Comparison of ENCODE assay signal across 18 mouse cellular contexts in the genomic region with DNA sequence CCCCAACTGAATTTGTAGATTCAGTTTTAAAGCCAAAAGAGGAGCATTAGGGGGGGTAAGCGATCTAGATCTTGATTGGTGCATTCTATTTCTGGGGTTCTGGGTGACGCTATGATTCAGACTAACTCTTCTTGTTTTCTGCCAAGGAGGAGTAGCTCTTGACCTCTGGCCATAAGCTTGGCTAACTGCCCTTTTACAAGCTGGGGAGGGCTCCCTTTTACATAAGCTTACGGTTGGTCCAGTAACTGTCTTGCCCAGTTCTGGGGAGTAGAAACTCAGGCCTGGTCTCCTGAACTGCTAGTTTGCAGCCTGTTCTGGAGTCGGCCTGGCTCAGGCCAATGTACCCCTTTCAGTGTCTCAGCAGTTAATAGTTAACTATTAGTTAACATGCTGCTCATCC.
"Had no signal": no experiment of that assay in that cellular context is flagged by ENCODE, and none has a peak within 500 bp of the region (broad histone marks: within the 10 kb centered on the region; RNA-seq: fewer than 3 reads in every experiment).

No protein-coding gene starts in this region.

- DNase-seq: layer of hippocampus, postnatal 36 days; liver, embryonic 13.5 days; lung, adult 2 months; lung, postnatal 14 days; lung, postnatal 4 days; retina, postnatal 1 day; right cerebral cortex, postnatal 25 days; spleen, adult 18-20 months; thymus, adult 18-20 months; thymus, postnatal 4 days had no signal

- H3K27ac ChIP-seq: intestine, embryonic 15.5 days; layer of hippocampus, adult 2 months; left cerebral cortex, adult 2 months; liver, embryonic 13.5 days; midbrain, embryonic 12.5 days; midbrain, embryonic 15.5 days; neural tube, embryonic 13.5 days had no signal

- H3K36me3 ChIP-seq: intestine, embryonic 15.5 days; liver, embryonic 13.5 days; midbrain, embryonic 12.5 days; midbrain, embryonic 15.5 days; neural tube, embryonic 13.5 days had no signal

- H3K27me3 ChIP-seq: intestine, embryonic 15.5 days; liver, embryonic 13.5 days; midbrain, embryonic 12.5 days; midbrain, embryonic 15.5 days; neural tube, embryonic 13.5 days had no signal

- H3K4me3 ChIP-seq: intestine, embryonic 15.5 days; layer of hippocampus, adult 2 months; left cerebral cortex, adult 2 months; liver, embryonic 13.5 days; midbrain, embryonic 12.5 days; midbrain, embryonic 15.5 days; myocyte; neural tube, embryonic 13.5 days had no signal

- H3K9ac ChIP-seq: intestine, embryonic 15.5 days; liver, embryonic 13.5 days; midbrain, embryonic 12.5 days; midbrain, embryonic 15.5 days; neural tube, embryonic 13.5 days had no signal

- H3K4me2 ChIP-seq: intestine, embryonic 15.5 days; liver, embryonic 13.5 days; midbrain, embryonic 12.5 days; midbrain, embryonic 15.5 days; neural tube, embryonic 13.5 days had no signal

- H3K9me3 ChIP-seq: intestine, embryonic 15.5 days; midbrain, embryonic 12.5 days; midbrain, embryonic 15.5 days had no signal

- ATAC-seq: hindbrain, embryonic 16.5 days; intestine, embryonic 15.5 days; midbrain, embryonic 15.5 days had no signal

- H3K4me1 ChIP-seq: intestine, embryonic 15.5 days; liver, embryonic 13.5 days; midbrain, embryonic 12.5 days; midbrain, embryonic 15.5 days; neural tube, embryonic 13.5 days had no signal
